Mouse (Mus musculus) embryonic facial prominence, embryonic 13.5 days (tissue): ENCODE data around the gene Gbf1. TPM values are rescaled to one million over a fixed set of nuclear protein-coding genes. Genes with fewer than 3 reads are reported as not detected.
A peak's percentile ranks its signal among the peaks of the same experiment; 100 is the strongest.
"Not testable (repeated sequence)": the region's sequence is repeated elsewhere in the genome, so short reads cannot be mapped to it uniquely, and the experiment has no call there.

Experiments used
- ATAC-seq: fragments of 200-750 bp; cut with Nextera tagmentation; 2 replicates; pipeline ENCODE4 v1.8.0; 2017; ENCODE audit warnings: low read depth; ENCODE audit not compliant: insufficient number of reproducible peaks, insufficient read depth, low FRiP score, low TSS enrichment
- H3K27ac ChIP-seq: fragments of 300-500 bp; sonication (generic); 2 replicates; pipeline ENCODE4 v1.5.1; 2015; ENCODE audit warnings: moderate library complexity, mild to moderate bottlenecking, inconsistent platforms
- H3K27me3 ChIP-seq: fragments of 300-500 bp; sonication (generic); 2 replicates; pipeline ENCODE4 v1.6.1; 2015; ENCODE audit warnings: mild to moderate bottlenecking, inconsistent platforms
- H3K36me3 ChIP-seq: fragments of 300-500 bp; sonication (generic); 2 replicates; pipeline ENCODE4 v1.6.1; 2015; ENCODE audit warnings: mild to moderate bottlenecking, inconsistent platforms
- H3K4me1 ChIP-seq: fragments of 300-500 bp; sonication (generic); 2 replicates; pipeline ENCODE4 v1.6.1; 2015; ENCODE audit warnings: inconsistent platforms
- H3K4me2 ChIP-seq: fragments of 300-500 bp; sonication (generic); 2 replicates; pipeline ENCODE4 v1.6.1; 2015; ENCODE audit warnings: moderate library complexity, mild to moderate bottlenecking, inconsistent platforms
- H3K4me3 ChIP-seq: fragments of 300-500 bp; sonication (generic); 2 replicates; pipeline ENCODE4 v1.5.1; 2015; ENCODE audit warnings: mild to moderate bottlenecking, inconsistent platforms
- H3K9ac ChIP-seq: fragments of 300-500 bp; sonication (generic); 2 replicates; pipeline ENCODE4 v1.6.1; 2015; ENCODE audit warnings: mild to moderate bottlenecking, inconsistent platforms
- H3K9me3 ChIP-seq: fragments of 300-500 bp; sonication (generic); 2 replicates; pipeline ENCODE4 v1.6.1; 2016; ENCODE audit warnings: inconsistent platforms
- WGBS: fragments of 180-500 bp; shearing (Covaris S2); methylation state at CpG from one replicate; pipeline ENCODE4 v1.1.7; 2015; ENCODE audit warnings: mixed read lengths; 5-methylcytosine and 5-hydroxymethylcytosine counted together
- polyA plus RNA-seq: library from polyadenylated mRNA; unstranded; fragments of >200 nt; fragmentation: Nextera tagmentation; extraction: Ambion mirVana; gene quantifications from 2 replicates; pipeline ENCODE4 v1.2.1, GENCODE M21; 2015

The Gbf1 gene
- polyA plus RNA-seq, 1 experiment from 2014 or later, result 67.6 TPM

DNA sequence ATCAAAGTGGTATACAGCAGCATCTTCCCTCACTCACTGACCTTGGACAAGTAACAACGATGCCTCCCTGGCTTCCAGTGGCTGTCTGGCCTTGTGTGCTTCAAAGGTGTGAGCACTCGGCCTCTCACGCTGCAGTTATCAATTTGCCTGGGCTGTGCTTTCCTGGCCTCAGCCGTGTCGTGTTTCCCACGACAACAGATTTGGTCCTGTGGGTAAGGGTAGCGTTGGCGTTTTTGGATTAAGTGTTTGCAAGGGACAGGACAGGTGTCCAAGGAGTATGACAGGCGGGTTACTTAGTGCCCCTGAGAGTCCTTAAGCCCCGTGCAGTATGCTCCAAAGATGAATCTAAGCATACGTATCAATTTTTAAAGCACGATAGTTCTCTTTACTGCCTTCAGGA is 3.2 kb upstream of the Gbf1 start:
- Histone ChIP-seq H3K27me3 (peaks cover 71% of the 10 kb centered on the region), H3K36me3 (no peaks in the 10 kb centered on the region), H3K4me3 (peak overlapping the region; percentile 51), H3K9ac (no peak overlapping the region), H3K27ac (no peak overlapping the region), H3K4me1 (peaks cover 32% of the 10 kb centered on the region), H3K9me3 (no peaks in the 10 kb centered on the region), H3K4me2 (peak overlapping the region; percentile 96)
- WGBS, result 28% methylated on average over 12 of the region's 12 CpGs
- ATAC-seq, result no peak

DNA sequence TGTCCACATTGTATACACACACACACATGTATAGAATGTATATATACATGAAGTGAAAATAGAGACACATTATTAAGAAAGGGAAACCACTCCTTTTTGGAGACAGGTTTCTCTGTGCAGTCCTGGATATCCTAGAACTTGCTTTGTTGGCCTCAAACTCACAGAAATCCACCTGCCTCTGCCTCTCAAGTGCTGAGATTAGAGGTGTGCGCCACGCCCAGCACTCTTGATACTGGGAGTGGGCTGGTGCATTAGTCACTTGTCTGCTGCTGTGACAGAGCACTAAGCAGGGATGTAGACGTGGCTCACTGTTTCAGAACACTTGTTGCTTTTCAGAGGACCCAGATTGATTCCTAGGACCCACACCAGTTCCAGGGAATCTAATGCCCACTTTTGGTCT is 13.6 kb downstream of the Gbf1 start:
- Histone ChIP-seq H3K36me3 (peaks cover 35% of the 10 kb centered on the region), H3K4me2 (no peak overlapping the region), H3K9ac (no peak overlapping the region), H3K4me3 (no peak overlapping the region), H3K9me3 (no peaks in the 10 kb centered on the region), H3K27me3 (no peaks in the 10 kb centered on the region), H3K27ac (no peak overlapping the region), H3K4me1 (no peaks in the 10 kb centered on the region)
- WGBS, result 92% methylated on average over 3 of the region's 3 CpGs
- ATAC-seq, result no peak

DNA sequence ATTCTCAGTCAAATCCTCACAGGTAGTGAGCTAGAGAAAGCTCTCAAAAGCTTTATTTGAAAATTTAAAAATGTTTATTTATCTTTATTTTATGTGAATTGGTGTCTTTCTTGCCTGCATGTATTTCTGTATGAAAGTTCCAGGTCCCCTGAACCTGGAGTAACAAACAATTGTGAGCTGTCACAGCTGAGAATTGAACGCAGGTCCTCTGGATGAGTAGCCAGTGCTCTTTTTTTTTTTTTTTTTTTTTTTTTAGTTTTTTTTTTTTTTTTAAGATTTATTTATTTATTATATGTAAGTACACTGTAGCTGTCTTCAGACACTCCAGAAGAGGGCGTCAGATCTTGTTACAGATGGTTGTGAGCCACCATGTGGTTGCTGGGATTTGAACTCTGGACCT is 14.9 kb downstream of the Gbf1 start:
- 68% methylated on average over 2 of the region's 2 CpGs for WGBS
- H3K36me3 ChIP-seq, result peaks cover 46% of the 10 kb centered on the region

DNA sequence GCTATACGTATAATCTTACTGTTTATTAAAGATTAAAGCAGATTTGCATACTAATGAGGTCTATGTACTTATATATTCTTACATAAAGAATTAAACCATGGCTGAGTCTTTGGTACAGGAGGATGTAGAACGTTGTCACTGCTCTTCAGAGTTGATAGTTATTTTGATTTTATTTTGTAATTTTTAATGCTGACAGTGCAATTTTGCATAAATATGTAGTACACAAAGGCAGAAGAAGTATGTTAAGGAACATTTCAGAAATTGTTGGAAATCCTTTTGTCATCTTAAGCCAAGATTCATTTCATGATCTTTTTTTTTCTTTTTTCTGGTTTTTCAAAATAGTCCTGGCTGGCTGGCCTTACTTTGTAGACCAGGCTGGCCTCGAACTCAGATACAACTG is 17.1 kb downstream of the Gbf1 start:
- H3K9me3 ChIP-seq, result no peaks in the 10 kb centered on the region
- no peak overlapping the region for H3K27ac ChIP-seq
- H3K4me1 ChIP-seq, result no peaks in the 10 kb centered on the region
- peaks cover 40% of the 10 kb centered on the region for H3K36me3 ChIP-seq
- no peaks in the 10 kb centered on the region for H3K27me3 ChIP-seq
- WGBS, result 86% methylated on average over 3 of the region's 3 CpGs
- no peak overlapping the region for H3K4me3 ChIP-seq
- H3K9ac ChIP-seq, result no peak overlapping the region
- H3K4me2 ChIP-seq, result no peak overlapping the region
- ATAC-seq, result no peak

More for the DNA sequence above, 14.9 kb downstream of the Gbf1 start:
- not testable (repeated sequence) for H3K4me1 ChIP-seq, H3K4me3 ChIP-seq, ATAC-seq, H3K9me3 ChIP-seq, H3K27ac ChIP-seq, H3K4me2 ChIP-seq, H3K9ac ChIP-seq, H3K27me3 ChIP-seq

DNA sequence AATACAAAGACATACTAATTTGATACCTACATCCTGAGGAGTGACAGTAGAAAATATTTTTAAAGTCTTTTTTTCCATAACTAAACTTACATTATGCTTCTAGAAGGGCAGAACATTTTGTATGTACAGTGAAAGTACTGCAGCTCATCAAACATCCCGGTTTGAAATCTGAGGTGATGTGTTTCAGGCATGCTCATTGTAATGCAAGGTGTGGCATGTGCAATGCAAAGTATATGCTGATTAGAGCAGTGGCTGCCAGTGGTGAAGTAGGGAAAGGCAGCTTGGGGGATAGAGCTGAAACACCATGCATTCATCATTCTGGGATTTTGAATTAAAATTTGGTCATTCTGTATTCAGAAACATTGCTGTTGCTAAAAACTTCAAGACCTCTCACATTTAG is 17.6 kb downstream of the Gbf1 start:
- Histone ChIP-seq H3K9ac (no peak overlapping the region), H3K9me3 (no peaks in the 10 kb centered on the region)
- 60% methylated on average over 1 of the region's 1 CpGs for WGBS

DNA sequence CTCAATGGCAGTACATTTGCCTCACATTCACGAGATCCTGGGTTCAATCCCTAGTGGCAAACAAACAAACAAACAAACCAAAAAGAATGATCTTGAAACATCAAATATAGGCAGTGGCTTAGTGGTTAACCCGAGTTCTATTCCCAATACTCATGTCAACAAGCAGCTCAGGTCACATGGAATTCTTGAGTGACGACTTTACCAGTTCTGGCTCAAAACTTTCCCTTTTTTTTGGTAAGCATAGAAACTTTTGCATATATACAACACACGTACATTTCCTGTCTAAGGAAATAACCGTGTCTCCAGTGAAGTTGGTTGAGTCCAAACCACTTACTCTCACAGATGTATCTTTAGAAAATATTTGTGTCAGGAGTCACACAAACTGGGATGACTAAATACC is 20.2 kb downstream of the Gbf1 start:
- 73% methylated on average over 5 of the region's 5 CpGs for WGBS
- no peak overlapping the region for H3K9ac ChIP-seq
- H3K4me1 ChIP-seq, result peaks cover 4% of the 10 kb centered on the region; the same call in 1 of the 2 replicates
- no peak overlapping the region for H3K27ac ChIP-seq
- H3K4me3 ChIP-seq, result no peak overlapping the region
- no peak for ATAC-seq
- H3K4me2 ChIP-seq, result no peak overlapping the region
- H3K36me3 ChIP-seq, result peaks cover 20% of the 10 kb centered on the region
- no peaks in the 10 kb centered on the region for H3K27me3 ChIP-seq
- H3K9me3 ChIP-seq, result no peaks in the 10 kb centered on the region

More for the DNA sequence above, 17.6 kb downstream of the Gbf1 start:
- Histone ChIP-seq H3K4me1 (no peaks in the 10 kb centered on the region), H3K36me3 (peaks cover 35% of the 10 kb centered on the region), H3K4me3 (no peak overlapping the region), H3K27ac (no peak overlapping the region), H3K27me3 (no peaks in the 10 kb centered on the region), H3K4me2 (no peak overlapping the region)
- ATAC-seq, result no peak

DNA sequence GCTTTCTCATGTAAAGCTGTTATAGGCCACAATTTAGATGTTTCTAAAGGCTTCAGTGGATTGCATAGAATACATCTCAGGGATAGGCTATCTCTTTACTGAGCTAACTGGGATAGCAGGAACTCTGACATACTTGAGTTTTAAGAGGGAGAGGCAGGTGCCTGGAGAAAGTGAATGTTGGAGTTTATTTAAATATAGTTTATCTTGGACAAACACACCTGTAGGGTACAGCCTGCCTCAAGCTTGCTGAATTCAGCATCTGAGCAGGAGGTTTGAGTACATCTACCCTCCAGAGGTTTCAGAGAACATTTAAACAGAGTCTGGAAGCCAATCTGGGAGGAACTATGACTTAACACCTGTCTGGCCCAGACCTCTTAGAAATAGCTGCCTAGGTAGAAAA is 22.9 kb downstream of the Gbf1 start:
- Histone ChIP-seq H3K36me3 (peaks cover 20% of the 10 kb centered on the region), H3K4me1 (peaks cover 4% of the 10 kb centered on the region; the same call in 1 of the 2 replicates), H3K27ac (no peak overlapping the region), H3K4me3 (no peak overlapping the region), H3K27me3 (no peaks in the 10 kb centered on the region), H3K9ac (no peak overlapping the region), H3K9me3 (no peaks in the 10 kb centered on the region), H3K4me2 (no peak overlapping the region)
- no peak for ATAC-seq

DNA sequence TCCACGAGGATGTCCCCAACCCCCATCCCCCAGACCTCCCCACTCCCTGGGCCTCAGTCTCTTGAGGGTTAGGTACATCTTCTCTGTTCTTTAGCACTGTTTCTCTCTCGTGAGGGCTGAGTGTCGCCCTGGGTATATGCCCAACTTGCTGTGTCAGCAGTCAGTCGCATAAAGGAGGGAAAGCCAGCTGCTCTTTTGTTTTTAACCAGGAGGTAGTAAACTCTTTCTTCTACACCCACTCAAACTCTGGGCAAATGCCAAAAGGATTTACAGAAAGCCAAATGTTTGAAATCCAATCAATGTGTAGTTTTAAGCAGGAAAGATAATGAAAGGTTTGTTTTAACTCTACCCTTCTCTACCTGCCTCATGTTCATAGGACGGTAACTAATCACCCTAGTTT is 24.7 kb downstream of the Gbf1 start:
- Histone ChIP-seq H3K9ac (no peak overlapping the region), H3K27me3 (no peaks in the 10 kb centered on the region), H3K36me3 (peaks cover 6% of the 10 kb centered on the region), H3K4me2 (no peak overlapping the region), H3K4me1 (peaks cover 4% of the 10 kb centered on the region; the same call in 1 of the 2 replicates), H3K27ac (no peak overlapping the region), H3K4me3 (no peak overlapping the region), H3K9me3 (no peaks in the 10 kb centered on the region)
- ATAC-seq, result no peak
- 46% methylated on average over 5 of the region's 5 CpGs for WGBS

DNA sequence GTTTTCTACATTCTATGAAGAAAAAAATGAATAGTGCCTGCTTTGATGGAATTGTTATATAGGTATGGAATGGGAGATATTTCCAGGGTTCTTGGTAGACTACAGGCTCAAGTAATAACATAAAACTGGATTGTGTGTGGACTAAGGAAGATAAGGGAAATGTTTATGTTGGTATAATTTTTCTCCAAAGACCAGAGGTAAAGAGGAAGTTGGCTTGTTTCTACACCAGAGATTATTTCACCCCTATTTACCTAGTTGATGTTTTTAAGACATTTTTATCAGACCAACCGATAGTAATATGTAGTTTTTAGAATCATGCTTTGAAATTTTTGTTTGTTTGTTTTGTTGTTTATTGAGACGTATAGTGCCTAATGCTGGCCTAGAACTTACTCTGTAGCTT is 28.0 kb downstream of the Gbf1 start:
- Histone ChIP-seq H3K27ac (no peak overlapping the region), H3K9ac (no peak overlapping the region), H3K36me3 (peaks cover 7% of the 10 kb centered on the region), H3K4me2 (no peak overlapping the region), H3K4me3 (no peak overlapping the region), H3K4me1 (peaks cover 4% of the 10 kb centered on the region; the same call in 1 of the 2 replicates), H3K9me3 (no peaks in the 10 kb centered on the region), H3K27me3 (no peaks in the 10 kb centered on the region)
- WGBS, result 89% methylated on average over 2 of the region's 2 CpGs
- no peak for ATAC-seq

DNA sequence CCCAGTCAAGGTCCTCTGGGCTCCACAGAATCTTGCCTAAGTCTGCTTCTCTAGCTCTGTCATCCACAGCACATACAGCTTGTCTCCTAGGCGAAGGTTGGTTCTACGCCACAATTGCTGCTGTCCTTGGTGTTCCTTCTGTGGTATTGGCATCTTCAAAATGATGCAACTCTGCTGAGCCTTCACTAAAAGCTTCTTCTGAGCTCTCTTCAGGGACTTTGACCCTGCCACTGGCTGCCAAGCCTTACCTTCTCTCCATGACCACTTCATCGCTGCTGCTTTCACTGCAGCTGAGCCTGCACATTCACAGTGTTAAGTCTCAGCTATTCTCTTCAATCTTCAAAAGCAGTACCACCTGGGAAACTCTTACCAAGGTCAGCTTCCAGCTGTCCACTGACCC is 29.9 kb downstream of the Gbf1 start:
- no peak overlapping the region for H3K4me2 ChIP-seq
- H3K9me3 ChIP-seq, result no peaks in the 10 kb centered on the region
- H3K27me3 ChIP-seq, result no peaks in the 10 kb centered on the region
- peaks cover 7% of the 10 kb centered on the region for H3K36me3 ChIP-seq
- H3K4me1 ChIP-seq, result no peaks in the 10 kb centered on the region
- 94% methylated on average over 3 of the region's 3 CpGs for WGBS
- no peak overlapping the region for H3K27ac ChIP-seq
- ATAC-seq, result no peak
- no peak overlapping the region for H3K9ac ChIP-seq
- no peak overlapping the region for H3K4me3 ChIP-seq

DNA sequence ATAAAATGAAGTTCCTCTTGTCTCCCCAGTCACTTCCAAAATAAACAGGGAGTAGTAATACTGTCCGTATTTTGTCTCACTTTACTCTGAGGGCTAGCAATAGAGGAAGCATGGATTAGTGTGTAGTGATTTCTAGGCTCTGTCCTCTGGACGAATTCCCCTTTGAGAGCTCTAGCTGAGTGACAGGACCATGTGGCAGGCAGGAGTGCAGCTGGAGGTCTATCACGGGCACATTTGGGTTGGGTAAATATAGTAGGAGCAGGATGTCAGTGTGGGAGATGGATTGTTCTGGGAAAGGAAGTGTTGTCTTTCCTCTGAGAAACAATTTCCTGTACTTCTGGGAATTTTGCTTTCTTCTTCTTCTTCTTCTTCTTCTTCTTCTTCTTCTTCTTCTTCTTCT is 34.3 kb downstream of the Gbf1 start:
- Histone ChIP-seq H3K4me1 (no peaks in the 10 kb centered on the region), H3K36me3 (peaks cover 7% of the 10 kb centered on the region), H3K4me2 (no peak overlapping the region), H3K27me3 (no peaks in the 10 kb centered on the region), H3K9me3 (no peaks in the 10 kb centered on the region), H3K27ac (no peak overlapping the region), H3K9ac (no peak overlapping the region), H3K4me3 (no peak overlapping the region)
- whole genome bisulfite sequencing, result 43% methylated on average over 3 of the region's 3 CpGs
- no peak for ATAC-seq

DNA sequence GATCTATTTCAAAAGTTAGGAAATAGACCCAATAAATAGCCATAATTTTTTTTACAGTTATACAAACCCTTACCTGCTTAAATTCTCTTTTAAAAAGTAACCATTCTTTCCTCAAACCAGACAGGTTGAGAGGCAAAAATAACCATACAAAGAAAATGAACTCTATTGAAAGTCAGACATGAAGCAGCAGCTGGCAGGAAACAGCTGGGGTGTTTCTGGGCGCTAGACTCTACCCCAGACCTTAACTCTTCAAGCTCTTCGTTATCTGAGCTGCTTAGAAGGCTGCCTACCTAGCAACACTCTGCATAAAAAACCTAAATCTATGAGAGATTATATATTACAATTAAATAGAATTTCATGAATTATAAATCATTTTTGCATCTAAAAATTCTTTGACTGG is 34.9 kb downstream of the Gbf1 start:
- WGBS, result 71% methylated on average over 2 of the region's 2 CpGs
- no peaks in the 10 kb centered on the region for H3K4me1 ChIP-seq
- H3K27me3 ChIP-seq, result no peaks in the 10 kb centered on the region
- H3K9ac ChIP-seq, result no peak overlapping the region
- H3K36me3 ChIP-seq, result peaks cover 7% of the 10 kb centered on the region
- H3K27ac ChIP-seq, result no peak overlapping the region
- H3K9me3 ChIP-seq, result no peaks in the 10 kb centered on the region
- ATAC-seq, result no peak
- no peak overlapping the region for H3K4me3 ChIP-seq
- no peak overlapping the region for H3K4me2 ChIP-seq

DNA sequence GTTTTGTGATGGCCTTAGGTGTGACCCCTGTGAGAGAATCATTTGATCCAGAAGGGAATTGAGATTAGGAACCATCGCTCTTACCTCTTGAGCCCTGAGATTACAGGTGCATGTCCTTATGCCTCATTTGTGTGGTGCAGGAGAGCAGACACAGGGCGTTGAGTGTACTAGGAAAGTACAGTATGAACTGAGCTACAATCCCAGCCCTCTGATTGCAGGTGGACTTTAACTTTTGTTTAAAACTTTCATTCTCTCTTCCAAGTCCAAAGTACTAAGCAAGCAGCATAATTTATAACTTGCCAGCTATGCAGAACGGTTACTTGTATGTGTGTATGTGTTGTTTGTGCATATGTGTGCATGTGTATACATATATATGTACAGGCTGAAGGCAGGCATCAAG is 46.0 kb downstream of the Gbf1 start:
- Histone ChIP-seq H3K4me2 (no peak overlapping the region), H3K27me3 (no peaks in the 10 kb centered on the region), H3K9me3 (no peaks in the 10 kb centered on the region), H3K4me1 (no peaks in the 10 kb centered on the region), H3K4me3 (no peak overlapping the region), H3K36me3 (no peaks in the 10 kb centered on the region), H3K9ac (no peak overlapping the region), H3K27ac (no peak overlapping the region)
- WGBS, result 97% methylated on average over 3 of the region's 3 CpGs
- ATAC-seq, result no peak
